Mouse (Mus musculus) left cerebral cortex, postnatal 10 days (tissue): ENCODE data around the gene Ndst2. TPM values are rescaled to one million over a fixed set of nuclear protein-coding genes. Genes with fewer than 3 reads are reported as not detected.
A peak's percentile ranks its signal among the peaks of the same experiment; 100 is the strongest.

ENCODE experiments used
- DNase-seq, 2 experiments: peaks; one replicate each; pipeline ENCODE4 v3.0.0; 2021 to 2022; ENCODE audit warnings: low spot score in 2 of 2, mixed read lengths in 1 of 2; ENCODE audit errors: extremely low spot score in 1 of 2
- intact Hi-C: fragments of 180-260 bp; cut with DNase I; formaldehyde crosslinking; loops from one replicate; pipeline ENCODE4 v1.15.1; 2025
- microRNA-seq: library from miRNA; unstranded; fragments of <30 nt; microRNA quantifications from one replicate; pipeline ENCODE4 v1.2.0, GENCODE M21; 2022
- total RNA-seq, 2 experiments: library from RNA; stranded (reverse); gene quantifications; 2 replicates each; pipeline ENCODE4 v1.2.3; 2021

Ndst2 gene
- total RNA-seq, 2 experiments from 2014 or later, result 17.3 to 21.8 TPM

GRCm38 (mm10) chr14:20677906-20678305 lies 56.5 kb downstream of the Ndst2 start:
- DNase-seq, result no peak
- intact Hi-C loops, result no loop called here

GRCm38 (mm10) chr14:20674064-20674833 lies 60.1 kb downstream of the Ndst2 start, which contains the start of gene Sec24c:
TSS of gene Sec24c (plus strand) at chr14:20674308.
- intact Hi-C loops, result no loop called here
- DNase-seq, result peak; percentile 96 to 99

GRCm38 (mm10) chr14:20673735-20674063 lies 60.7 kb downstream of the Ndst2 start:
- intact Hi-C loops, result no loop called here

More at GRCm38 (mm10) chr14:20673735-20674063, 60.7 kb downstream of the Ndst2 start:
- peak in 1 of 2 experiments; percentile 44 for DNase-seq

Small RNA genes lying within 50 kb of the gene (microRNA-seq; reads per million reads assigned to microRNA genes)
- gene Mir6946, result 1.1 reads per million

Other genes with a start within 250 kb of the Ndst2 start
- 1 to 10 TPM in 1 of 2 experiments, under 1 TPM in 1; 0.97 to 1.1 TPM for gene Mss51, start 237.7 kb downstream of the Ndst2 start, total RNA-seq
- gene Ppp3cb, start 188.0 kb downstream of the Ndst2 start, total RNA-seq, result 100 to 1,000 TPM; 434 TPM
- gene Usp54, start 93.5 kb downstream of the Ndst2 start, total RNA-seq, result 10 to 100 TPM; 21.2 to 29.3 TPM
- not detected for gene Myoz1, start 78.0 kb downstream of the Ndst2 start, total RNA-seq
- under 1 TPM; 0.36 to 0.73 TPM for gene Synpo2l, start 66.2 kb downstream of the Ndst2 start, total RNA-seq
- gene Sec24c, start 60.3 kb downstream of the Ndst2 start, total RNA-seq, result 100 to 1,000 TPM; 102 to 109 TPM
- gene Fut11, start 39.6 kb downstream of the Ndst2 start, total RNA-seq, result 10 to 100 TPM; 19.6 to 20.3 TPM
- gene Chchd1, start 31.6 kb downstream of the Ndst2 start, total RNA-seq, result 10 to 100 TPM; 61.3 to 67.0 TPM
- 100 to 1,000 TPM; 134 to 138 TPM for gene Zswim8, start 27.0 kb downstream of the Ndst2 start, total RNA-seq
- 100 to 1,000 TPM; 255 to 269 TPM for gene Camk2g, start 59.5 kb upstream of the Ndst2 start, total RNA-seq
- gene Plau, start 102.1 kb upstream of the Ndst2 start, total RNA-seq, result 1 to 10 TPM; 3.4 to 4.2 TPM
- gene Vcl, start 194.8 kb upstream of the Ndst2 start, total RNA-seq, result 10 to 100 TPM; 22.2 to 25.8 TPM